Mouse (Mus musculus) cerebellum, adult 2 months (tissue): ENCODE measurements around the gene Ift80.

Experiments used
- CTCF ChIP-seq: fragments of 200-500 bp; IDR thresholded peaks from 2 replicates; pipeline ENCODE4 v1.5.1; 2011; ENCODE audit warnings: low read depth, mild to moderate bottlenecking, control low read depth, low read length, moderate library complexity, borderline replicate concordance; ENCODE audit not compliant: insufficient read depth
- POLR2A ChIP-seq: fragments of 200-500 bp; IDR thresholded peaks from 2 replicates; pipeline ENCODE4 v1.6.1; 2011; ENCODE audit warnings: low read length, control low read depth, borderline replicate concordance; ENCODE audit not compliant: insufficient read depth

- TF ChIP-seq POLR2A, result no peak
- no peak for TF ChIP-seq CTCF
Observed at GRCm38 (mm10) chr3:69008873-69009272, 4.5 kb upstream of the Ift80 start.
